Mouse (Mus musculus): ENCODE measurements at regions not wholly inside any gene's neighbourhood (a gene's known extent, or its start where the extent isn't known, plus 50 kb on each side); places are given as distances from the start of the nearest gene placed in this dataset.

GRCm38 (mm10) chr15:4315897-4316296 is 59.4 kb upstream of the Plcxd3 start:
- TF ChIP-seq POLR2A (IDR thresholded peaks at IDR 0.05; ENCODE audit: insufficient read depth, low read depth, low read length) (no peak), CTCF (IDR thresholded peaks at IDR 0.05; ENCODE audit: insufficient read depth, low read depth, low read length) (no peak)
